Mouse (Mus musculus) limb, embryonic 12.5 days (tissue): ENCODE measurements at regions not wholly inside any gene's neighbourhood (a gene's known extent, or its start where the extent isn't known, plus 50 kb on each side); places are given as distances from the start of the nearest gene placed in this dataset.

ENCODE experiments used
- ATAC-seq: fragments of 200-750 bp; cut with Nextera tagmentation; 2 replicates; pipeline ENCODE4 v1.8.0; 2017; ENCODE audit warnings: low read depth, moderate TSS enrichment; ENCODE audit not compliant: insufficient number of reproducible peaks, insufficient read depth, low FRiP score, low TSS enrichment
- H3K27ac ChIP-seq: fragments of 300-500 bp; sonication (generic); 2 replicates; pipeline ENCODE4 v1.5.1; 2016; ENCODE audit warnings: mild to moderate bottlenecking, moderate library complexity
- H3K27me3 ChIP-seq: fragments of 300-500 bp; sonication (generic); 2 replicates; pipeline ENCODE4 v1.6.1; 2016; ENCODE audit warnings: mild to moderate bottlenecking, moderate library complexity
- H3K36me3 ChIP-seq: fragments of 300-500 bp; sonication (generic); 2 replicates; pipeline ENCODE4 v1.6.1; 2016; ENCODE audit warnings: mild to moderate bottlenecking, moderate library complexity
- H3K4me1 ChIP-seq: fragments of 300-500 bp; sonication (generic); replicated peaks from 2 replicates; pipeline ENCODE4 v1.6.1; 2016
- H3K4me2 ChIP-seq: fragments of 300-500 bp; sonication (generic); 2 replicates; pipeline ENCODE4 v1.6.1; 2016; ENCODE audit warnings: mild to moderate bottlenecking, moderate library complexity
- H3K4me3 ChIP-seq: fragments of 300-500 bp; sonication (generic); replicated peaks from 2 replicates; pipeline ENCODE4 v1.5.1; 2016; ENCODE audit warnings: mild to moderate bottlenecking
- H3K9ac ChIP-seq: fragments of 300-500 bp; sonication (generic); replicated peaks from 2 replicates; pipeline ENCODE4 v1.6.1; 2016; ENCODE audit warnings: mild to moderate bottlenecking, moderate library complexity
- H3K9me3 ChIP-seq: fragments of 300-500 bp; sonication (generic); 2 replicates; pipeline ENCODE4 v1.6.1; 2016; ENCODE audit warnings: mild to moderate bottlenecking, moderate library complexity
- WGBS: fragments of 180-500 bp; shearing (Covaris S2); methylation state at CpG from one replicate; pipeline ENCODE4 v1.1.7; 2016; 5-methylcytosine and 5-hydroxymethylcytosine counted together

- Histone ChIP-seq H3K27me3 (peaks cover 4% of the 10 kb centered on the region; the same call in 1 of the 2 replicates), H3K9me3 (no peaks in the 10 kb centered on the region), H3K36me3 (no peaks in the 10 kb centered on the region), H3K27ac (no peak overlapping the region), H3K4me3 (no peak overlapping the region), H3K4me1 (no peaks in the 10 kb centered on the region), H3K4me2 (no peak overlapping the region), H3K9ac (no peak overlapping the region)
- ATAC-seq, result no peak
- WGBS, result 55% methylated on average over 15 of the region's 15 CpGs
Measured at GRCm38 (mm10) chr7:36504010-36504875, 193.7 kb upstream of the Tshz3 start.

DNA sequence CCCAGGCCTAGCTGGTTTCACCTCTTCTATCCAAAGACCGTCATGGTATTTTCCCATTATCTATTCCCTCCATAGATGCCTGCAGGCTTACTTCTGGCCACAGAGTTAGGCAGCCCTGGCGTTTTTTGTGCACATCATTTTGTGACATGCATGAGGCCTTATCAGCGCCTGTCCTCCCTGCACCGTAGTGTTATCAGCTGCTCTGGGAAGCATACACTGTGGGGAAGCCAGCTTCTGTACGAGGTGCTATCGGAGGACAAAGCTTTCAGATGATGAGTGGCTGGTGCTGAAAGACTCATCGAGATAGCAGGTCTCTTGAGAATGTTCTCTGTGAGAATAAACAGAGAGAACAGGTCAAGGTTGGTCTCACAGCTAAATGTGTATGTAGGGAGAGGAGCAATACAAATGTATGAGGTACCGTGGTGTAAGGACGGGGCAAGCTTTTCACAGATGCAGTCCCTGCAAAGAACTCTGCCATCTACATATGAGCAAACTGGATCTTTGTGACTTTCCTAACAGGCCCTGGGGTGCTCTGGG, 190.0 kb upstream of the Tshz3 start:
- H3K36me3 ChIP-seq, result no peaks in the 10 kb centered on the region
- no peaks in the 10 kb centered on the region for H3K9me3 ChIP-seq
- 83% methylated on average over 9 of the region's 9 CpGs for WGBS
- no peak for ATAC-seq
- no peaks in the 10 kb centered on the region; the same call in 1 of the 2 replicates for H3K27me3 ChIP-seq
- no peak overlapping the region for H3K4me3 ChIP-seq
- no peaks in the 10 kb centered on the region for H3K4me1 ChIP-seq
- no peak overlapping the region for H3K4me2 ChIP-seq
- no peak overlapping the region for H3K27ac ChIP-seq
- no peak overlapping the region for H3K9ac ChIP-seq

- Histone ChIP-seq H3K9ac (no peak overlapping the region), H3K27ac (no peak overlapping the region), H3K27me3 (no peaks in the 10 kb centered on the region; the same call in 1 of the 2 replicates), H3K4me3 (no peak overlapping the region), H3K4me1 (no peaks in the 10 kb centered on the region), H3K36me3 (no peaks in the 10 kb centered on the region), H3K9me3 (no peaks in the 10 kb centered on the region), H3K4me2 (no peak overlapping the region)
- ATAC-seq, result no peak
- 88% methylated on average over 3 of the region's 3 CpGs for WGBS
Measured at GRCm38 (mm10) chr7:36513680-36514079, 184.2 kb upstream of the Tshz3 start.

DNA sequence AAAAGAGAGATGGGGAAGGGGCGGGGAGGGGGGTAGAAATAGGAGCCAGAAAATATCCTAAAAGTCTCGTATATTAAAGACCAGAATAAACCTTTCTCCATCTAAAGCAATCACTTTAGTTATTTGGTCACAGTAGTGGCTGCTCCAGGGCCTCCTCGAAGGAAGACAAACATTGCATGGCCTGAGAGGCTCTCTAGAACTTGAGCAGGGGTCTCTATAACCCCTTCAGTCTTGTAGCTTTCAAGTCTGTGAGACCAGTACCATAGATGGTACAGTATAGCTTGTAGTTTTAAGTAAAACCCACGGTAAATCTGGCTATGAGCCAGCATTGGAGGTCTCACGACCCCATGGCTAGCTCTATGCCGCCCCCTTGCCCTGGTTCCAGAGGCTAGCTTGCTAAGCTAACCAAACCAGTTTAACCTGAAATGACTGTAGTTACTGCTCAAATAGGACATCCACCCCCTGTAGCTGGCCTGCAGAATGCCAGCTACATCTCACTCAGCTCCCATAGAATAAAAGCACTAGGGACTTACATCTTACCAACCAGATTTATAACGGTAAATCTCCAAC, 181.7 kb upstream of the Tshz3 start:
- no peak overlapping the region for H3K4me3 ChIP-seq
- no peaks in the 10 kb centered on the region for H3K4me1 ChIP-seq
- H3K4me2 ChIP-seq, result no peak overlapping the region
- WGBS, result 62% methylated on average over 7 of the region's 7 CpGs
- ATAC-seq, result no peak
- H3K36me3 ChIP-seq, result no peaks in the 10 kb centered on the region
- no peak overlapping the region for H3K9ac ChIP-seq
- H3K27ac ChIP-seq, result no peak overlapping the region
- H3K27me3 ChIP-seq, result no peaks in the 10 kb centered on the region; the same call in 1 of the 2 replicates
- no peaks in the 10 kb centered on the region for H3K9me3 ChIP-seq

DNA sequence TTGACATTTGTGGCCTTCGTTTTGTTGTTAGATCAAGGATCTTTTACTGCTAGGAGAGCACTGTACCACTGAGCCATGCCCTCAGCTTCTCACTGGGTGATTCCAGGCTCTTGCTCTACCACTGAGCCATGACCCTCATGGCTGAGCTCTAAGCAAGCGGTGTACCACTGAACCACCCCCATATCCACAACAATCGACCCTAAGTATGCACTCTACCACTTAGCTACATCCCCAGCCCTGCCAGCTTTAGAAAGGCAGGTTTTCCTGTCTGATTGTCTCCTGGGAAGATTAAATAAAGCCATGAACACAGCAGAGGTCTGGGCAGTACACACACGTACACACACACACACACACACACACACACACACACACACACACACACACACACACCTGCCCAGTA, 178.9 kb upstream of the Tshz3 start:
- Histone ChIP-seq H3K4me2 (no peak overlapping the region), H3K36me3 (no peaks in the 10 kb centered on the region), H3K27ac (no peak overlapping the region), H3K4me1 (no peaks in the 10 kb centered on the region), H3K27me3 (no peaks in the 10 kb centered on the region; the same call in 1 of the 2 replicates), H3K4me3 (no peak overlapping the region), H3K9ac (no peak overlapping the region), H3K9me3 (no peaks in the 10 kb centered on the region)
- no peak for ATAC-seq
- WGBS, result 75% methylated on average over 4 of the region's 4 CpGs

GRCm38 (mm10) chr7:36522960-36523359, 175.0 kb upstream of the Tshz3 start:
- Histone ChIP-seq H3K9me3 (no peaks in the 10 kb centered on the region), H3K36me3 (no peaks in the 10 kb centered on the region), H3K27me3 (no peaks in the 10 kb centered on the region), H3K4me1 (no peaks in the 10 kb centered on the region), H3K4me3 (no peak overlapping the region), H3K9ac (no peak overlapping the region), H3K4me2 (no peak overlapping the region), H3K27ac (no peak overlapping the region)
- ATAC-seq, result no peak
- WGBS, result 83% methylated on average over 5 of the region's 5 CpGs

DNA sequence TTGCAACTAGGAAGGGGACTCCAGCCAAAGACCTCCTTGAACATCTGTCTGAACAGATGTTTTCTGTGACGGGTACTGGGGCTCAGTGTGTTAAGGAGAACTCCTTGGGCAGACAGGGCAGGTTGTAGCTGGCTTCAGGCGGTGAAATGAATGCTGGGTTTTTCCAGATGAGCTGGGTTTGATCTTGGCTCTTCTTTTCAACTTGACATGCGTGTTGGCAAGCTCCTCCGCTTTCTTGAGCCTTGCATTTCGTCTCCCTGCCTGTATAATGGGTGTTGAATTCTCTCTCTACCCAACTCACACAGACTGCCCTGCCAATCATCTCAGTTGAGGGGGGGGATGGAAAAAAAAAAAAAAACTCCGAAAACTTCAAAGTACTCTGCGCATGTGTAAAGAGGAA, 171.8 kb upstream of the Tshz3 start:
- 63% methylated on average over 7 of the region's 7 CpGs for WGBS

GRCm38 (mm10) chr7:36526692-36527091, 171.2 kb upstream of the Tshz3 start:
- Histone ChIP-seq H3K4me2 (no peak overlapping the region), H3K4me1 (no peaks in the 10 kb centered on the region), H3K9me3 (no peaks in the 10 kb centered on the region), H3K36me3 (no peaks in the 10 kb centered on the region), H3K4me3 (no peak overlapping the region), H3K9ac (no peak overlapping the region), H3K27me3 (no peaks in the 10 kb centered on the region), H3K27ac (no peak overlapping the region)
- 46% methylated on average over 3 of the region's 3 CpGs for WGBS
- ATAC-seq, result no peak

More for the DNA sequence above, 171.8 kb upstream of the Tshz3 start:
- no peak overlapping the region for H3K9ac ChIP-seq
- no peak for ATAC-seq
- H3K27me3 ChIP-seq, result no peaks in the 10 kb centered on the region
- H3K4me2 ChIP-seq, result no peak overlapping the region
- H3K9me3 ChIP-seq, result no peaks in the 10 kb centered on the region
- no peaks in the 10 kb centered on the region for H3K4me1 ChIP-seq
- H3K36me3 ChIP-seq, result no peaks in the 10 kb centered on the region
- no peak overlapping the region for H3K4me3 ChIP-seq
- no peak overlapping the region for H3K27ac ChIP-seq

GRCm38 (mm10) chr7:36529504-36530065, 168.3 kb upstream of the Tshz3 start:
- Histone ChIP-seq H3K36me3 (no peaks in the 10 kb centered on the region), H3K4me2 (no peak overlapping the region), H3K27ac (no peak overlapping the region), H3K9ac (no peak overlapping the region), H3K27me3 (no peaks in the 10 kb centered on the region), H3K9me3 (no peaks in the 10 kb centered on the region), H3K4me3 (no peak overlapping the region), H3K4me1 (peaks cover 3% of the 10 kb centered on the region; the same call in 1 of the 2 replicates)
- no peak for ATAC-seq
- WGBS, result 66% methylated on average over 15 of the region's 15 CpGs

- Histone ChIP-seq H3K27ac (no peak overlapping the region), H3K4me1 (peaks cover 3% of the 10 kb centered on the region; the same call in 1 of the 2 replicates), H3K9ac (no peak overlapping the region), H3K9me3 (no peaks in the 10 kb centered on the region), H3K4me3 (no peak overlapping the region), H3K36me3 (no peaks in the 10 kb centered on the region), H3K4me2 (no peak overlapping the region), H3K27me3 (no peaks in the 10 kb centered on the region)
- no peak for ATAC-seq
- WGBS, result 86% methylated on average over 1 of the region's 1 CpGs
Measured at GRCm38 (mm10) chr7:36531559-36531958, 166.4 kb upstream of the Tshz3 start.

DNA sequence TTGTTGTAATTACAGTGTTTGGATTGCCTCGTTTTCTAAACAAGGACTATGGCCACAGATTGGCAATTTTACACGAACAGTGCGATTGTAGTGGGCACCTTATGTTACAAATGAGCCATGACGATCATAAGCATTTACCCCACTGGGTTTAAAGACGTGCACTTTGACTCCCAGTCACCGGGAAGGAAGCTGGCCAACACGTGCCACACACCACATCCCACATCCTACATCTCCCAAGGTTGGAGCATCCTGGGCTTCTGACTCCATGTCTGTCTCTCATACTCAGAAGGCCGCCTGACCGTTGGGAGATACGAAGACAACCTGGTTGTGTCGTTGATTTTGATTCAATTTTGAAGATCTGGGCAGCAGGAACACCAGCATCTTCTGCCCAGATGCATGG, 159.8 kb upstream of the Tshz3 start:
- Histone ChIP-seq H3K36me3 (no peaks in the 10 kb centered on the region), H3K4me1 (peaks cover 3% of the 10 kb centered on the region; the same call in 1 of the 2 replicates), H3K27me3 (no peaks in the 10 kb centered on the region), H3K4me3 (no peak overlapping the region), H3K4me2 (no peak overlapping the region), H3K9me3 (no peaks in the 10 kb centered on the region), H3K27ac (no peak overlapping the region), H3K9ac (no peak overlapping the region)
- 76% methylated on average over 11 of the region's 11 CpGs for WGBS
- ATAC-seq, result no peak
